Mouse (Mus musculus) kidney, adult 2 months (tissue): ENCODE results near the gene Ankrd45. TPM values are rescaled to one million over a fixed set of nuclear protein-coding genes. Genes with fewer than 3 reads are reported as not detected.

Experiments used
- DNase-seq: peaks from one replicate; pipeline ENCODE4 v3.0.0; 2021
- H3K27ac ChIP-seq: fragments of 200-500 bp; 2 replicates; pipeline ENCODE4 v1.5.1; 2012; ENCODE audit warnings: low read depth, low read length, control low read depth, inconsistent platforms; ENCODE audit not compliant: insufficient read depth
- H3K27me3 ChIP-seq: fragments of 200-500 bp; replicated peaks from 2 replicates; pipeline ENCODE4 v1.6.1; 2012; ENCODE audit warnings: mild to moderate bottlenecking, moderate library complexity, low read length, inconsistent platforms; ENCODE audit not compliant: control insufficient read depth, insufficient read depth
- H3K36me3 ChIP-seq: fragments of 200-500 bp; 2 replicates; pipeline ENCODE4 v1.6.1; 2012; ENCODE audit warnings: mild to moderate bottlenecking, moderate library complexity, low read length, inconsistent platforms; ENCODE audit not compliant: control insufficient read depth, insufficient read depth
- H3K4me1 ChIP-seq: fragments of 200-500 bp; 2 replicates; pipeline ENCODE4 v1.6.1; 2011; ENCODE audit warnings: low read length; ENCODE audit not compliant: control insufficient read depth, insufficient read depth
- H3K4me3 ChIP-seq: fragments of 200-500 bp; 2 replicates; pipeline ENCODE4 v1.5.1; 2011; ENCODE audit warnings: mild to moderate bottlenecking, low read depth, low read length, control low read depth; ENCODE audit not compliant: insufficient read depth
- CTCF ChIP-seq: fragments of 200-500 bp; conservative IDR thresholded peaks from 2 replicates; pipeline ENCODE4 v1.5.1; 2011; ENCODE audit warnings: low read depth, mild to moderate bottlenecking, control low read depth, low read length, moderate library complexity, mixed read lengths; ENCODE audit not compliant: insufficient read depth, insufficient read length
- POLR2A ChIP-seq: fragments of 200-500 bp; IDR thresholded peaks from one replicate; pipeline ENCODE4 v1.6.1; 2011; ENCODE audit warnings: low read depth, low read length, control low read depth
- WGBS: fragments of 180-500 bp; shearing (Covaris S2); methylation state at CpG from one replicate; pipeline ENCODE4 v1.1.7; 2018; 5-methylcytosine and 5-hydroxymethylcytosine counted together
- polyA plus RNA-seq: library from polyadenylated mRNA; depleted of rRNA; stranded (reverse); fragments of >200 nt; gene quantifications from 2 replicates; pipeline ENCODE4 v1.2.3, GENCODE M21; 2012

Gene Ankrd45
- polyA plus RNA-seq, 1 experiment, result 1.5 TPM

- WGBS, result 79% methylated on average over 10 of the region's 10 CpGs
- Histone ChIP-seq H3K27ac (no peak overlapping the region), H3K4me3 (no peak overlapping the region), H3K27me3 (no peaks in the 10 kb centered on the region), H3K4me1 (no peaks in the 10 kb centered on the region), H3K36me3 (no peaks in the 10 kb centered on the region)
- DNase-seq, result no peak
- TF ChIP-seq CTCF (no peak), POLR2A (no peak)
These were observed 14.1 kb downstream of the Ankrd45 start for GRCm38 (mm10) chr1:161156546-161156945.

GRCm38 (mm10) chr1:161159214-161159613, 16.7 kb downstream of the Ankrd45 start, which contains the start of gene Tex50:
TSS of gene Tex50 (minus strand) at chr1:161159314.
- 89% methylated on average over 3 of the region's 3 CpGs for whole genome bisulfite sequencing
- no peaks in the 10 kb centered on the region; the same call in 1 of the 2 replicates for H3K27me3 ChIP-seq
- no peak within 1 kb of the TSS for H3K27ac ChIP-seq
- TF ChIP-seq CTCF (no peak), POLR2A (no peak)
- no peaks in the 10 kb centered on the region for H3K36me3 ChIP-seq
- no peak for DNase-seq
- H3K4me3 ChIP-seq, result no peak within 1 kb of the TSS
- no peaks in the 10 kb centered on the region for H3K4me1 ChIP-seq

- H3K27ac ChIP-seq, result no peak overlapping the region
- TF ChIP-seq POLR2A (no peak), CTCF (no peak)
- H3K4me1 ChIP-seq, result no peaks in the 10 kb centered on the region
- H3K27me3 ChIP-seq, result no peaks in the 10 kb centered on the region; the same call in 1 of the 2 replicates
- 66% methylated on average over 4 of the region's 4 CpGs for WGBS
- H3K36me3 ChIP-seq, result no peaks in the 10 kb centered on the region
- H3K4me3 ChIP-seq, result no peak overlapping the region
- no peak for DNase-seq
These were observed 17.8 kb downstream of the Ankrd45 start for GRCm38 (mm10) chr1:161160266-161160665.

- DNase-seq, result peak; percentile 85
- no peaks in the 10 kb centered on the region for H3K27me3 ChIP-seq
- WGBS, result 1% methylated on average over 40 of the region's 40 CpGs
These were observed 28.2 kb downstream of the Ankrd45 start for GRCm38 (mm10) chr1:161170651-161171050.

GRCm38 (mm10) chr1:161180674-161181073, 38.2 kb downstream of the Ankrd45 start:
- no peak for TF ChIP-seq POLR2A
- peak; percentile 72 for TF ChIP-seq CTCF
- Histone ChIP-seq H3K27ac (no peak overlapping the region), H3K4me3 (no peak overlapping the region), H3K36me3 (no peaks in the 10 kb centered on the region), H3K4me1 (no peaks in the 10 kb centered on the region), H3K27me3 (no peaks in the 10 kb centered on the region)
- DNase-seq, result peak; percentile 56
- 65% methylated on average over 8 of the region's 8 CpGs for WGBS

More at GRCm38 (mm10) chr1:161170651-161171050, 28.2 kb downstream of the Ankrd45 start:
- no peak overlapping the region for H3K27ac ChIP-seq
- H3K4me3 ChIP-seq, result peak overlapping the region; percentile 56
- no peak for TF ChIP-seq POLR2A
- peak; percentile 72 for TF ChIP-seq CTCF
- H3K36me3 ChIP-seq, result no peaks in the 10 kb centered on the region
- no peaks in the 10 kb centered on the region for H3K4me1 ChIP-seq

- H3K36me3 ChIP-seq, result no peaks in the 10 kb centered on the region
- no peaks in the 10 kb centered on the region for H3K27me3 ChIP-seq
- 77% methylated on average over 9 of the region's 9 CpGs for WGBS
- H3K4me1 ChIP-seq, result no peaks in the 10 kb centered on the region
- no peak overlapping the region for H3K4me3 ChIP-seq
- DNase-seq, result no peak
- H3K27ac ChIP-seq, result no peak overlapping the region
- TF ChIP-seq CTCF (no peak), POLR2A (no peak)
These were observed 39.9 kb downstream of the Ankrd45 start for GRCm38 (mm10) chr1:161182386-161182785.

GRCm38 (mm10) chr1:161183677-161184076, 41.2 kb downstream of the Ankrd45 start:
- TF ChIP-seq POLR2A, result no peak
- no peak for TF ChIP-seq CTCF
- Histone ChIP-seq H3K27ac (no peak overlapping the region), H3K36me3 (no peaks in the 10 kb centered on the region), H3K4me3 (no peak overlapping the region), H3K4me1 (no peaks in the 10 kb centered on the region), H3K27me3 (no peaks in the 10 kb centered on the region)
- no peak for DNase-seq
- 26% methylated on average over 9 of the region's 9 CpGs for WGBS
